Mouse (Mus musculus): ENCODE measurements at regions not wholly inside any gene's neighbourhood (a gene's known extent, or its start where the extent isn't known, plus 50 kb on each side); places are given as distances from the start of the nearest gene placed in this dataset.

- no peak overlapping the region for H3K27ac ChIP-seq (ENCODE audit: insufficient read depth, low read depth, low read length, poor library complexity, severe bottlenecking)
- no peak for TF ChIP-seq MAFK (IDR thresholded peaks at IDR 0.05; ENCODE audit: insufficient read depth, low read depth, low read length)
- TF ChIP-seq ZNF384 (IDR thresholded peaks at IDR 0.05; ENCODE audit: low read depth, low read length) = no peak
- no peak for TF ChIP-seq CHD2 (IDR thresholded peaks at IDR 0.05; ENCODE audit: low read depth, low read length)
- H3K4me3 ChIP-seq (ENCODE audit: insufficient read depth in 1 of 2, low read depth in 1 of 2, low read length in 2 of 2, poor library complexity in 1 of 2, severe bottlenecking in 1 of 2) = no peak overlapping the region
- no peaks in the 10 kb centered on the region for H3K9me3 ChIP-seq (ENCODE audit: control insufficient read depth, insufficient read depth, low read depth, low read length)
- H3K4me1 ChIP-seq (ENCODE audit: control insufficient read depth in 2 of 2, insufficient read depth in 2 of 2, low read length in 2 of 2, poor library complexity in 1 of 2) = no peaks in the 10 kb centered on the region
- DNase-seq (ENCODE audit: low read depth, low spot score) = no peak
- no peak overlapping the region for H3K9ac ChIP-seq (ENCODE audit: insufficient read depth, low read depth, low read length, poor library complexity, severe bottlenecking)
- in situ Hi-C loops (cut with MboI; ENCODE audit: low sequenced_read_pairs in 2 of 2, unreplicated experiment in 2 of 2) = no loop called here
- no peaks in the 10 kb centered on the region for H3K36me3 ChIP-seq (ENCODE audit: control insufficient read depth, insufficient read depth, low read length, poor library complexity, severe bottlenecking)
Observed at GRCm38 (mm10) chr7:115266141-115266540, 522.6 kb downstream of the Insc start.

- Histone ChIP-seq H3K27ac (ENCODE audit: insufficient read depth, low read depth, low read length, poor library complexity, severe bottlenecking) (no peak overlapping the region), H3K4me1 (ENCODE audit: control insufficient read depth in 2 of 2, insufficient read depth in 2 of 2, low read length in 2 of 2, poor library complexity in 1 of 2) (no peaks in the 10 kb centered on the region), H3K4me3 (ENCODE audit: insufficient read depth in 1 of 2, low read depth in 1 of 2, low read length in 2 of 2, poor library complexity in 1 of 2, severe bottlenecking in 1 of 2) (no peak overlapping the region), H3K9me3 (ENCODE audit: control insufficient read depth, insufficient read depth, low read depth, low read length) (no peaks in the 10 kb centered on the region), H3K36me3 (ENCODE audit: control insufficient read depth, insufficient read depth, low read length, poor library complexity, severe bottlenecking) (no peaks in the 10 kb centered on the region), H3K9ac (ENCODE audit: insufficient read depth, low read depth, low read length, poor library complexity, severe bottlenecking) (no peak overlapping the region)
- TF ChIP-seq CHD2 (IDR thresholded peaks at IDR 0.05; ENCODE audit: low read depth, low read length) (no peak), MAFK (IDR thresholded peaks at IDR 0.05; ENCODE audit: insufficient read depth, low read depth, low read length) (no peak), ZC3H11A (IDR thresholded peaks at IDR 0.05; ENCODE audit: borderline replicate concordance, low read depth, low read length) (no peak), HCFC1 (IDR thresholded peaks at IDR 0.05; ENCODE audit: borderline replicate concordance, insufficient read depth, low read length) (no peak), ZNF384 (IDR thresholded peaks at IDR 0.05; ENCODE audit: low read depth, low read length) (no peak)
- in situ Hi-C loops (cut with MboI; ENCODE audit: low sequenced_read_pairs in 2 of 2, unreplicated experiment in 2 of 2) = no loop called here
- DNase-seq (ENCODE audit: low read depth, low spot score) = no peak
Observed at GRCm38 (mm10) chr7:115270803-115271202, 527.3 kb downstream of the Insc start.

GRCm38 (mm10) chr7:115274836-115275235 lies 531.3 kb downstream of the Insc start:
- DNase-seq (ENCODE audit: low read depth, low spot score) = no peak
- no peak overlapping the region for H3K4me3 ChIP-seq (ENCODE audit: insufficient read depth in 1 of 2, low read depth in 1 of 2, low read length in 2 of 2, poor library complexity in 1 of 2, severe bottlenecking in 1 of 2)
- H3K9ac ChIP-seq (ENCODE audit: insufficient read depth, low read depth, low read length, poor library complexity, severe bottlenecking) = no peak overlapping the region
- in situ Hi-C loops (cut with MboI; ENCODE audit: low sequenced_read_pairs in 2 of 2, unreplicated experiment in 2 of 2) = no loop called here
- H3K27ac ChIP-seq (ENCODE audit: insufficient read depth, low read depth, low read length, poor library complexity, severe bottlenecking) = no peak overlapping the region
- no peaks in the 10 kb centered on the region for H3K4me1 ChIP-seq (ENCODE audit: control insufficient read depth in 2 of 2, insufficient read depth in 2 of 2, low read length in 2 of 2, poor library complexity in 1 of 2)
- TF ChIP-seq MAFK (IDR thresholded peaks at IDR 0.05; ENCODE audit: insufficient read depth, low read depth, low read length) (no peak), CHD2 (IDR thresholded peaks at IDR 0.05; ENCODE audit: low read depth, low read length) (no peak), ZC3H11A (IDR thresholded peaks at IDR 0.05; ENCODE audit: borderline replicate concordance, low read depth, low read length) (no peak), HCFC1 (IDR thresholded peaks at IDR 0.05; ENCODE audit: borderline replicate concordance, insufficient read depth, low read length) (no peak), ZNF384 (IDR thresholded peaks at IDR 0.05; ENCODE audit: low read depth, low read length) (no peak)
- no peaks in the 10 kb centered on the region for H3K9me3 ChIP-seq (ENCODE audit: control insufficient read depth, insufficient read depth, low read depth, low read length)
- H3K36me3 ChIP-seq (ENCODE audit: control insufficient read depth, insufficient read depth, low read length, poor library complexity, severe bottlenecking) = no peaks in the 10 kb centered on the region

GRCm38 (mm10) chr7:115290801-115291417 lies 547.4 kb downstream of the Insc start:
- H3K4me3 ChIP-seq (ENCODE audit: insufficient read depth in 1 of 2, low read depth in 1 of 2, low read length in 2 of 2, poor library complexity in 1 of 2, severe bottlenecking in 1 of 2) = no peak overlapping the region
- H3K36me3 ChIP-seq (ENCODE audit: control insufficient read depth, insufficient read depth, low read length, poor library complexity, severe bottlenecking) = no peaks in the 10 kb centered on the region
- TF ChIP-seq HCFC1 (IDR thresholded peaks at IDR 0.05; ENCODE audit: borderline replicate concordance, insufficient read depth, low read length) = no peak
- in situ Hi-C loops (cut with MboI; ENCODE audit: low sequenced_read_pairs in 2 of 2, unreplicated experiment in 2 of 2) = no loop called here
- no peak overlapping the region for H3K9ac ChIP-seq (ENCODE audit: insufficient read depth, low read depth, low read length, poor library complexity, severe bottlenecking)
- no peaks in the 10 kb centered on the region for H3K9me3 ChIP-seq (ENCODE audit: control insufficient read depth, insufficient read depth, low read depth, low read length)
- H3K4me1 ChIP-seq (ENCODE audit: control insufficient read depth in 2 of 2, insufficient read depth in 2 of 2, low read length in 2 of 2, poor library complexity in 1 of 2) = no peaks in the 10 kb centered on the region
- no peak overlapping the region for H3K27ac ChIP-seq (ENCODE audit: insufficient read depth, low read depth, low read length, poor library complexity, severe bottlenecking)
- DNase-seq (ENCODE audit: low read depth, low spot score) = no peak

- H3K9ac ChIP-seq (ENCODE audit: insufficient read depth, low read depth, low read length, poor library complexity, severe bottlenecking) = no peak overlapping the region
- no peaks in the 10 kb centered on the region for H3K4me1 ChIP-seq (ENCODE audit: control insufficient read depth in 2 of 2, insufficient read depth in 2 of 2, low read length in 2 of 2, poor library complexity in 1 of 2)
- in situ Hi-C loops (cut with MboI; ENCODE audit: low sequenced_read_pairs in 2 of 2, unreplicated experiment in 2 of 2) = no loop called here
- TF ChIP-seq MAFK (IDR thresholded peaks at IDR 0.05; ENCODE audit: insufficient read depth, low read depth, low read length) = no peak
- TF ChIP-seq HCFC1 (IDR thresholded peaks at IDR 0.05; ENCODE audit: borderline replicate concordance, insufficient read depth, low read length) = no peak
- no peak for TF ChIP-seq ZC3H11A (IDR thresholded peaks at IDR 0.05; ENCODE audit: borderline replicate concordance, low read depth, low read length)
- TF ChIP-seq CHD2 (IDR thresholded peaks at IDR 0.05; ENCODE audit: low read depth, low read length) = no peak
- DNase-seq (ENCODE audit: low read depth, low spot score) = no peak
- no peaks in the 10 kb centered on the region for H3K9me3 ChIP-seq (ENCODE audit: control insufficient read depth, insufficient read depth, low read depth, low read length)
- no peak overlapping the region for H3K27ac ChIP-seq (ENCODE audit: insufficient read depth, low read depth, low read length, poor library complexity, severe bottlenecking)
- H3K4me3 ChIP-seq (ENCODE audit: insufficient read depth in 1 of 2, low read depth in 1 of 2, low read length in 2 of 2, poor library complexity in 1 of 2, severe bottlenecking in 1 of 2) = no peak overlapping the region
- no peaks in the 10 kb centered on the region for H3K36me3 ChIP-seq (ENCODE audit: control insufficient read depth, insufficient read depth, low read length, poor library complexity, severe bottlenecking)
Observed at GRCm38 (mm10) chr7:115294655-115295230, 551.2 kb downstream of the Insc start.

All from ES-E14 (cell line).